Mouse (Mus musculus): ENCODE data around the gene Clip4.

The Clip4 gene

GRCm38 (mm10) chr17:71791622-71792021 lies 23.3 kb downstream of the Clip4 start:
- DNase-seq (ENCODE audit: low spot score in 2 of 2): no peak

GRCm38 (mm10) chr17:71795521-71796205 lies 27.4 kb downstream of the Clip4 start:
- DNase-seq (ENCODE audit: low spot score in 2 of 2): no peak

DNA sequence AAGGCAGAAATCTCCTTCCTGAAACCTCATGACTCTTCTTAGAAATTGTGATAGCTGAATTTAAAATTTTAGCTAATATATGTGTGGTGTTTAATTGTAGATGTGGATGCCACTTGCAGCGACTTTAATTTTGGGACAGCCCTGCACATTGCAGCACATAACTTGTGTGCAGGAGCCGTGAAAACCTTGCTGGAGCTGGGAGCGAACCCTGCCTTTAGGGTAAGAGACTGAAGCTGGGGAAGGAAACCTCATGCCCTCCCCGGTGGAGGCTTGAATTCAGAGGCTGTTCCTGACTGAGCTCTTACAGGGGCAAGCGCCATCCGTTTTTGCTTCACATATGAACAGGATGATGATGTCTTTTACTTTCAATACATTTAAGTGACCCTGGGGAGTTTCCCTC lies 35.2 kb downstream of the Clip4 start:
- DNase-seq (ENCODE audit: low spot score in 2 of 2): no peak

- no peak for DNase-seq (ENCODE audit: low spot score in 2 of 2)
These were observed 35.6 kb downstream of the Clip4 start for GRCm38 (mm10) chr17:71803876-71804275.

DNA sequence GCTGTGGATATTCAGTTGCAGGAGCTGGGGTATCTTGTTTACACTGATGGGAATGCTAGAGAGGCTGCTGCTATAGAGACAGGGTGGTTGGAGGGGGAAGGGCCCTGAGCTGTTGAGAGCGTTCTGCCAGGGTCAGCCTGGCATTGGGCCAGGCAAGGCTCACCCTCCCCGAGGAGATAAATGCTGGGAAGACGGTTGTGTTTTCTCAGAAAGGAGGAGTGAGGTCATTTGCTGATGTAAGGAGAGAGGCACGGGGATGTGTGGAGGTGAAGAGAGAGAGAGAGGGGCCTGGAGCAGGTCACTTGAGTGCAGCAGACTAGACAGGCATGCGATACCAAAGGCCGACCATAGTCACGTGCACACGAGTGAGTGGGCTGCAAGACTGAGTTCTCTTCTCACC lies 42.8 kb downstream of the Clip4 start:
- no peak for DNase-seq (ENCODE audit: low spot score in 2 of 2)

- DNase-seq (ENCODE audit: low spot score in 2 of 2): no peak
These were observed 48.0 kb downstream of the Clip4 start for GRCm38 (mm10) chr17:71816136-71816864.

DNA sequence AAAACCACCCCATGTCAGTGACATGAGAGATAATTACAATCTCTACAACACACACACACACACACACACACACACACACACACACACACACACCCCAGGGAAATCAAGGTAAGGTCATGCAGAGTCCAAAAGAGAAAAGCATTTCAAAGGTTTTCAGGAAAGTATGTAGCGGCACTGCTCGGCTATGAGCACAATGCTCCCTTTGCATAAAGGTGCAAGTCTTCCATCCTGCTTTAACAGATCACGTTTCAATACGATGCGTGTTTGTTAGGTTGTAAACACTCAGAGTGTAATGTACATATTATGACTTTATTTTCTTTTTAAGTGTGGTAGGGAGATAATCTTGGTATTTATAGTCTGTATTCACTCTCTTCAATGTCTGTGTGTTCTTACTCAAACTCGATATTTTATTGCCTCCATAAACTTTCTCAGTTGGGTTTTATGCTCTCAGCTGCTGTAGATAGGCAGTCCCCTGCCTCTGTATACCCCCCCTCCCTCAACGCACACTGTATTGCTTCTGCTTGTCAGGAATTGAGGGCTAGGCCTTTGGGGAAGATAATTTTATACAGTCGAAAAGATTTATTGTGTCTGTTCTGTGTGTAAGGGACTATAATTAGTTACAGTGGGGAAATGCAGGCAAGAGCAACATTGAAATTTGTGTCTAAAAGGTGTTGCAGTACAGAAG lies 55.5 kb downstream of the Clip4 start:
- no peak for DNase-seq (ENCODE audit: low spot score in 2 of 2)

DNA sequence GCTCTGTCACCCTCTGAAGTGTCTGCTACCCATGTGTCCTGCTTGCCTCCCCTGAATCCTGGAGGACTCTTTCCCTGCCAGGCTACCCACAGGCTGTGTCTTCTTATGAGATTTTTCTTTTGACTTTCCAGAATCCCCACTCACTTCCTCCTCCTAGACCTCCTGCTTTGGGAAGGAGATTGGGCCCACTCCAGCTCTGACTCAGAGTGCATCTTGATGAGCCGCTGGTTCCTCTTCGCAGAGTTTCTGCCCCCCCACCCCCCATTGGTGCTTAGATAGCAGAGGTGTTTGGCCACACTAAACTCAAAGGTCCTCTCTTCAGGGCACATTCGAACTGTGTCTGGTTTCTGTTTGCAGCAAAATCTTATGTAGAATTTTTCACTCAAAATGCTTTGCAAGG lies 58.3 kb downstream of the Clip4 start:
- DNase-seq (ENCODE audit: low spot score in 2 of 2): no peak

DNA sequence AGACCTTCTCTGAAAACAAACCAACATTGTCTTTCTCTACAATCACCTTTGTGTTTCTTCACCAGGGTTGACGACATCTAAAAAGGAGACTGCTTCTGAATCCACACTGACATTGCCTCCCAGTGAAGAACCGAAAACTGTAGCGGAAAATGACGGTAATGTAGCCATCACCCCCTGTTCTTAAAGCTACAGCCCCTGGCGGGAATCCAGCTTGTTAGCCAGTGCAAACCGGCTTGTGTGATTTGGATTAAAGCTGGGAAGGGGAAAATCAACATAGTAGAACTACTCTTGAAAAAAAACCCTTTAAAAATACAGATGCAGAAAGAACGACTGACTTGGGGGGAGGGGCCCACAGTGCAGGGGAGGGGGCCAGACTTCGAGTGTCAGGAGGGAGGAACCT lies 59.4 kb downstream of the Clip4 start:
- DNase-seq (ENCODE audit: low spot score in 2 of 2): no peak

DNA sequence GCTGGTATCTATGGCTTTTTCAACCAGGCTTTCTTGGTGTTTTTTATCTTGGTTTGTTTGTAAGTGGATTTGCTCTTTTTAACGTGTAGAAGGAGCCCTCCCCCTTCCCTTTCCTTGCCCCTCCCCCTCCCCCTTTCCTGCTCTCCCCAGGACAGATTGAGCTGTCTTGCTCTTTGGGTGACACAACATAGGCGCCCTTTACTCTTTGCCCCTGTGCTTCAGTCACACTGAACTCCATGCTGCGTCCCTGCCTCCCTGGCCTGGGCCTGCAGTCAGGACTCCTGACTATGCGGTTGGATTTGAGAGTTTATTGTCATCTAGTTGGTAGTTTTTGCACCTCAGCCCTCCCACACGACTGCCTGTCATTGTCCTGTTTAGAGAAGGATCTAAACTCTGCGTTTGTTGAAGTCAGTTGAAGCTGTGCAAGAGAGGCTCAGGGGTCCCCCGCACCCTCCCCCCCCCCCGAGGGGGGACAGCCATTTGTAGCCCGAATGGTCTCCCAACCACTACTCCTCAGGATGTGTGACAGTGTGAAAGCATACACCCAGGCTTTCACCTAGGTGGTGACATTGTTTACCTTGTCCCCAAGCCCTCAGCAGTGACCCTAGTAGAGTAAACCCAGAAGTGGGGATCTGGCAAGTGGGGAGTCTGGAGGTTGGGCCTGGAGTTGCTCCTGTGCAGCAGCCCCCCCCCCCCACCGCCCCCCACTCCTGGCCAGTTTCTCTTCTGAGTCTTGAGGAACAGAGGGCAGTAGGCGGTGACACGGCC lies 60.6 kb downstream of the Clip4 start:
- DNase-seq (ENCODE audit: low spot score in 2 of 2): no peak

- DNase-seq (ENCODE audit: low spot score in 2 of 2): no peak
These were observed 63.7 kb downstream of the Clip4 start for GRCm38 (mm10) chr17:71831960-71832359.

DNA sequence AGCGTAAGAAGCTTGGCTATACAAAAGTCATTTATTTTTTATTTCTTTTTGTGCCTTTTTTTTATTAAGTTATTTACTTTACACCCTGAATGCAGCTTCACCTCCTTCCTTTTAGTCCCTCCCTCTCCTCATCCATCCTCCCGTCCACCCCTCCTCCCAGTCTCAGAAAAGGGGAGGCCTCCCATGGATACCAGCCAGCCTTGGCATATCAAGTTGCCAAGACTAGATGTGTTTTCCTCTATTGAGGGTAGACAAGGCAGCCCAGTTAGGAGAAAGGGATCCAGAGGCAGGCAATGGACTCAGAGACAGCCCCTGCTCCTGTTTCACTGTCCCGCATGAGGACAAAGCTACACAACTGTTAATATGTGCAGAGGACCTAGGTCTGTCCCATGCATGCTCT lies 93.9 kb downstream of the Clip4 start:
- no peak for DNase-seq (ENCODE audit: low spot score in 2 of 2)

- no peak for DNase-seq (ENCODE audit: low spot score in 2 of 2)
These were observed 94.6 kb downstream of the Clip4 start for GRCm38 (mm10) chr17:71862895-71863294.

DNA sequence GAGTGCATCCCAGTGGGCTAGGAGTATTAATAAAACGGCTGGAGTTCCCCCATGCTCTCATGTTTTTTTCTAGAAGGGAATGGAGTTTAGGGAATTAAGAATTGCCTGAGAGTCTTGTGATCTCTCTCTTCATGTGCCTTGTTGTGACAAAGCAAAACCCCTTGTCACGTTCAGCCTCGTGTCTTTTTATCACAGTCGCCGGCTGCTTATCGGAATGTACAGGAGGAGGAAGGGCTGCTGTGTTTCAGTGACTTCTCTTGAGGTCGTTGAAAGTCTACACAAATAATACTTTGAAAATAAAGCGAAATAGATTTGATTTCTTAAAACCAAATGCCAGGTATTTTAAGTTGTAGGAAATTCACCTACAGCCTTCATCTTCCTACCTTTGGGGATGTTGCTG lies 95.8 kb downstream of the Clip4 start:
- DNase-seq (ENCODE audit: low spot score in 2 of 2): no peak

GRCm38 (mm10) chr17:71865437-71865836 lies 97.2 kb downstream of the Clip4 start:
- DNase-seq (ENCODE audit: low spot score in 2 of 2): no peak

- no peak for DNase-seq (ENCODE audit: low spot score in 2 of 2)
These were observed 99.6 kb downstream of the Clip4 start for GRCm38 (mm10) chr17:71867892-71868291.

GRCm38 (mm10) chr17:71868828-71869227 lies 100.6 kb downstream of the Clip4 start:
- no peak for DNase-seq (ENCODE audit: low spot score in 2 of 2)

DNA sequence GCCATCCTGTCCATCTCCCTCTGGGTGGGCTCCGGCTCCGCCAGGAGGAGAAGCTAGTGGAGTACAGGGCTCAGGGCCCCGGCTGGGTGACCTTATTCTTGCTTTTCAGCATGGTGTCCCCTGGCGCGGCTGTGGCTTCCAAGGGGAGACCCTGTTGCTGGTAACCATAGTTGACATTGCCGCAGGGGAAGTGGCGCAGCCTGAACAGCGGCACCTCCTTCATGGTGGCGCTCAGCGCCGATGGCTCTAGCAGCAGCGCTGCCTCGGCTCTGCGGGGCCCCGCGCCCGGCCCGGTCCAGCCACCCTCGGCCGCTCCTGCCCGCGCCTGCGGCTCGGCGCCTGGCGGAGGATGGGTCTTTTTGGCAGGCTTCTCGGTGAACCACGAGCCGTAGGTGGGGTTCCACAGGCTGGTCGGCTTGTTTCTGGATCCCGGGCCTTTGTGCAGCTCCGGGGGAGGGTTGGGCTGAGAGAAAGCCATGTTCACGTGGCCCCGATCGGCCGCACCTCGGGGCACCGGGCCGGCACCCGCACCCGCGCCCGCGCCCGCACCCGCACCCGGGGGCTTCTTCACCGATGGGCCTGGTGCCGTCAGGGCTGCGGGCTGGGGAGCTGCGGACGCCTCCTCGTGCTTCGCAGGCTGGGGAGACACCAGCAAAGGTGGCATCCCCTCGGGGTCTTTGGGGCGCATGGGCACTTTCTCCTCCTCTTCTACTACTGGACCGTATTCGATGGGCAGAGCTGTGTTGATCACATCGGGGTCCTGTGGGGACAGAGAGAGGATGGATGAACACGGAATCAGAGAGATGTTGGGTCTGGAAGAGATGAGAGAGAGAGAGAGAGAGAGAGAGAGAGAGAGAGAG lies 101.3 kb downstream of the Clip4 start:
- DNase-seq (ENCODE audit: low spot score in 2 of 2): no peak

DNA sequence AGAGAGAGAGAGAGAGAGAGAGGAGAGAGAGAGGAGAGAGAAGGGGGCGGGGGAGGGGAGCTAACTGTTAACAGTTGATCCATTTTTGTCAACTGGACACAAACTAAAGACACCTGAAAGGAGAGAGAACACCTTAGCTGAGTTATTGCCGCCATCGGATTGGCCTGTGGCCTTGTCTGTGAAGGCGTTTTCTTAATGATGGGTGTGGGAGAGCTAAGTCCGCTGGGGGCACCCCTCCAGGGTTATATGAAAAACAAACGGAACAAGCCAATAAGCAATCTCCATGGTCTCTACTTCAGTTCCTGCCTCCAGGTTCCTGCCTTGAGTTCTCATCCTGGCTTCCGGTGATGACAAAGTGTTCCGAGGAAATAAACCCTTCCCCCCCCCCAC lies 102.0 kb downstream of the Clip4 start:
- no peak for DNase-seq (ENCODE audit: low spot score in 2 of 2)

GRCm38 (mm10) chr17:71870641-71871040 lies 102.4 kb downstream of the Clip4 start:
- DNase-seq (ENCODE audit: low spot score in 2 of 2): no peak

DNA sequence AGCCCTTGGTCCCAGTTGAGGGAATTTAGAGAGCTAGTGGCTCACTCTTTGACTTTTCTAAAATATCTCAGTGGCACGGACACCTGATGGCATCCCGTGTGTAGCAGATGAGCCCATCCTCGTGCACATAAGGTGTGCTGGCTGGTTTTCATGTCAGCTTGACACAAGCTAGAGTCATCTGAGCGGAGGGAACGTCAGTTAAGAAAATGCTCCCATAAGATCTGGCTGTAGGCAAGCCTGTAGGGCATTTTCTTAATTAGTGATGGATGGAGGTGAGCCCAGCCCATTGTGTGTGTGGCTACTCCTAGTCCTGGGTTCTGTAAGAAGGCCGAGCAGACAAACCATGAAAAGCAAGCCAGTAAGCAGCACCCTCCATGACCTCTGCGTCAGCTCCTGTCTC lies 103.7 kb downstream of the Clip4 start:
- no peak for DNase-seq (ENCODE audit: low spot score in 2 of 2)

Data from spleen, postnatal 36 days (tissue).